Mouse (Mus musculus): ENCODE results near the gene Il17a.
"Not testable (repeated sequence)": the region's sequence is repeated elsewhere in the genome, so short reads cannot be mapped to it uniquely, and the experiment has no call there.

The Il17a gene

GRCm38 (mm10) chr1:20730903-20731302 lies at the start of gene Il17a:
TSS of gene Il17a (plus strand) at chr1:20730905.
- DNase-seq = no peak

DNA sequence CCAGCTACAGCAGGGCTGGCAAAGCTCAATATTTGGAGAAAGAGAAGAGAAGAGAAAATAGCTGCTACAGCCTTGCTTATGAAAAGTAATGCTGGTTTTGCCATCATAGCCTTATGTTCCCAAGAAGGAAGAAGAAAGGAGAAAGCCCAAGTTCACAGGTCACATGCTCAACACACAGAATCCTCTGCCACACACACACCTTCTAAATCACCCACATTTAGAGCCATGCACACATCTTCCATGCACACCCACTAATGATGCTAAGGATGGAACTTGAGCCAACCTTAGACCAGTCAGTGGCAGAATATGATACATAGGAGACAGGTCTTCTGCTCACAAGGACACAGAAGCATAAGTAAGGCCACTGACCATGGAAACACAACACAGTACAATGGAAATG lies 47.9 kb upstream of the Il17a start:
- DNase-seq = no peak

DNA sequence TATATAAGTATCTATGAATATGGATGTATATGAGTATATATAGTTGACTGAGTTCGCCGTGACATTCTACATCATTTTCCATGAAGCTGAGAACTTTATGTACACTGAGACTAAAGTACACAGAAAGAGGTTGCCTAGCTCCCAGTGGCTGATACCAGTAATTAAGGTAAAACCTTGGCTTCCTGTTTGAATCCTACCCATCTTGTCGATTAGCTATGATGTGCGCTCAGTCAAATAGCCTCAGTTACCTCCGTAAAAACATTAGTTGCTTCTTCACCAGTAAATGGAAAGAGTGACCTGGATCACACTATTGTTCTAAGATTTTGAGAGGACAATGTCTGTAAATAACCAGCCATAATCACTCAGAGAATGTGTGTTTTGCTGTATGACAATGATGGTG lies 47.3 kb upstream of the Il17a start:
- DNase-seq = no peak

- DNase-seq = no peak
These were observed 46.9 kb upstream of the Il17a start for GRCm38 (mm10) chr1:20683853-20684252.

GRCm38 (mm10) chr1:20684403-20684802 lies 46.3 kb upstream of the Il17a start:
- DNase-seq = no peak

GRCm38 (mm10) chr1:20685393-20685792 lies 45.3 kb upstream of the Il17a start:
- DNase-seq = no peak

GRCm38 (mm10) chr1:20685907-20686306 lies 44.8 kb upstream of the Il17a start:
- DNase-seq = no peak

DNA sequence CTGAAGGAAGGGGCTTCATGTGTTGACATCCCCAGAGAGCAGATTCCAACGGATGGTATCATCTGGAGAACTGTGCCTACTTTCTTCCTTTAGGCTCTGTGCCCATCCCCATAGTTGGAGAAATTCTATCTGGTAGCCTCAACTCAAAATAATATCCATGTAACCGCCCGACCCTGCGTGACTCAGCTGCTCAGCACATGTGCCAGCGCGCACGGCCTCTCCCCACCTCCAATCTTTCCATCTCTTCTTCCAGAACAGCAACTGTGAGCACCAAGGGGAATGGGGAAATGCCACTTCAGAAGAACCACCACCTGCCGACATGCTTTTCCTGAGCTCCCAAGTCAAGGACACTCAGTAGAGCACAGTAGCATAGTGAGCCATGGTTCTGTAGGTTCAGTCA lies 39.4 kb upstream of the Il17a start:
- no peak for DNase-seq

- no peak for DNase-seq
These were observed 36.9 kb upstream of the Il17a start for GRCm38 (mm10) chr1:20693634-20694313.

- peak; percentile 17 for DNase-seq
These were observed 30.7 kb upstream of the Il17a start for GRCm38 (mm10) chr1:20700011-20700410.

DNA sequence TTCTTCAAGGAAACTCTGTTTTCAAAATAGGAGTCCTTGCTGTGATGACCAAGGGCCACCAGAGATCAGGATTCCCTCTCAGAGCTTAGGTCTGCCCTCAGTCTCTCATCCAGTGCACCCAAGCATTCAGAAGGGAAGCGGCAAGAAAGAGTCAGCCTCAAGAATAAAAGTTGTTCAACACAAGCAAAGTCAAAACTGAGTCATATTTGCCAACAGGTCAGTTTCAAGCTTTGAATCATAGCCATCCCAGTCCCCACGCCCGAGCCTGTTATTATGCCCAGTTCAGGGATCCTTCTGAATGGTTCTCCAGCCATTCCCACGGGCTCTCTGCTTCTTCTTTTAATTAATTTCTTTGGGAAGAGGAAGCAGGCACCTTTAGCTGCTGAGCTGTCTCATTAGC lies 5.9 kb downstream of the Il17a start:
- DNase-seq = no peak

GRCm38 (mm10) chr1:20738483-20738882 lies 7.8 kb downstream of the Il17a start:
- DNase-seq = no peak

DNA sequence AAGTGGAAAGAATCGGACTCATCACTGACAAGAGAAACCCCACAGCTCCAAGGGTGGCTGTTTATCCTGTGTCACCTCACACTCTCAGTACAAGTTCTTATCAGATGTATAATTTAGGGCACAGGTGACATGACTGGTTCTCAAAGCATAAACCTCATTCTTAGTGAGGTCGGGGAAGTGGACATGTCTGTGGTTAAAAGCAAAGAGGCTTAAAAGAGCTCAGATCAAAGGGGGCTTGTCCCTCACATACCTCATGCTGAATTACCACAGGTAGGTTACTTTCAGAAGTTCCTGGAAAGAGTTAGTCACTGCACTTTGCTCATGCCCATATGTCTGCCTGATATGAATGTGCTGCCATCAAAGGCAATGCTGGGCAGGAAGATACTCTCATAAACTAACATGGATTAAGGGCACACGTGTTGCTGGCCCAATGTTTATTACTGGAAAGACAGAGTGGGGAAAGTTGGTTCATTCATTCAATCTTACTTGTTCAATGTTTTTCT lies 9.8 kb downstream of the Il17a start:
- no peak for DNase-seq

GRCm38 (mm10) chr1:20754439-20754838 lies 23.7 kb downstream of the Il17a start:
- no peak for DNase-seq

GRCm38 (mm10) chr1:20757586-20757985 lies 26.9 kb downstream of the Il17a start:
- DNase-seq = no peak

DNA sequence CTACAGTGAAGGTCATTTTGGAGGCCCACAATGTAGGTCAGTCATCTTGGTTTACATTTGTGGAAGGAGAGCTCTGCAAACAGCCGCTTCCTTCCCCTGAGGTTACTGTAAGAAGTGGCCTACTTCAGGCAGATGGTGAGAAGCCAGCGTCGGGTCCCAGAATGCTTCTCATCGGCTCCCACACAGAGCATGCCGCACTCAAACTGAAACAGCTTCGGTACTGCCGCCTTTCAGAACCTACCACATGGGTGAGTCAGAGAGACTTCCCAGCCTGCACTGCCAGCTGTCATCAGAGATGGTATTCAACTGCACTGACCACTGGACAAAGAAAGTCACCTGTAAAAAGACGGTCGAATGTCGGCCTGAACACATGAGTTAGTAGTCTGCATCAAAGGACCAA lies 29.1 kb downstream of the Il17a start:
- DNase-seq = peak; percentile 81

- no peak for DNase-seq
These were observed 29.6 kb downstream of the Il17a start for GRCm38 (mm10) chr1:20760331-20760730.

GRCm38 (mm10) chr1:20761411-20761810 lies 30.7 kb downstream of the Il17a start:
- no peak for DNase-seq

- DNase-seq = no peak
These were observed 35.8 kb downstream of the Il17a start for GRCm38 (mm10) chr1:20766526-20766925.

DNA sequence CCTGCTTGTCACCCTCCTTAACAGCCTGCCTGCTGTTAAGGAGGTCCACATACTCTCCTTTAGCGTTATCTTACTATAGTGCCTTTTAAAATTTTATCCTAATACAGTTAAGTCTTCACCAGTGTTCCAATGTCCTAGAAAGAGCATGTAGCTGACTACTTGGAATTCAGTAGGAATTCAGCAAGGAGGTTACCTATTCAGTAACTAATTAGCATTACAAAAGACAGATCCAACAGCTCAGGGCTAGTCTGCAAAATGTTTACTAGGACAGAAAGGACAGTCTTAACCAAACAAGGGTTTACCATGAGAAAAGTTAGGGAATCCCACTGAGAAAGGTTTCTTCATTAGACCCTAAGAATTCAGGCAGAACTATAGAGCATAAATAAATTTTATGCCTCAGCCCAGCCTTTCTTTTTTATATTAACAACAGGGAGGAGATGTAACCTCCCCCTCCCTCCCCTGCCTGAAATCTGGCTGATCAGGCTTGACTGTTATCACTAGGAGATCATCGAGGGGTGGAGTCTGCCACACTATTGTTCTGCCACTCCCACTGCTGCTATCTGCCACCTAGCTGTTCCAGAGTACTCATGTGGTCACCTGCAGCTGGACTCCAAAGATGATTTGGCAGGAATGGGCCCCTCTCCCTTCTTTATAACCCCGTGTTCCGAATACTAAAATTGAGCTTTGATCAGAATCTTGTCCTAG lies 43.5 kb downstream of the Il17a start:
- DNase-seq = not testable (repeated sequence)

- DNase-seq = no peak
These were observed 47.7 kb downstream of the Il17a start for GRCm38 (mm10) chr1:20778366-20778765.
